Comparison of ENCODE assay signal across 8 mouse cellular contexts in the genomic region with DNA sequence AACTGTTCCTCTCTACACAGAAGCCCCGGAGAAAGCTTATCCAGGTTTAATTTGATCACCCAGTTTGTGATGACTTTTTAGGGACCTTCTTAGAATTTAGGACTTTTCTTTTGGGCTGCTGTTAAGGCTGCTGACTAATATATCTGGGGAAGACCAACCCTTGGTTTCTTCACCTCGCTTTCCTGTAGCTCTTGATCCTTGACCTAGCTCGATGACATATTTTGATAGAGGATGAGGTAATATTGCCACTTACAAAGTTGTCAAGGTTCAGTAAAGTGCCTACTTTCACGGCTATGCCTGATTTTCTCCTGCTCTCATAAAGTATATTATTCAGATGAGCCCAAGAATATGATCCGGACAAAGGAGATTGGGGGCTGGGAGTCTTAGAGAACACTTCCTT. TPM values are rescaled to one million over a fixed set of nuclear protein-coding genes. Genes with fewer than 3 reads are reported as not detected.
DNase-seq lines count a peak whose midpoint lies in the region; ATAC-seq and TF ChIP-seq lines count a peak whose summit lies in the region.

No protein-coding gene starts in this region.

- 13% methylated on average over 5 of the region's 5 CpGs for WGBS in heart, embryonic 11.5 days (ENCODE audit: insufficient replicate concordance)

- DNase-seq in heart, adult 9 months (ENCODE audit: low spot score in 2 of 2): no peak
- DNase-seq in ES-E14 (ENCODE audit: low read depth, low spot score): no peak
- no peak for DNase-seq in cerebellum, postnatal 10 days
- DNase-seq in thymus, postnatal 14 days: no peak
- no peak for DNase-seq in cerebellum, adult 18-20 months

- H3K9ac ChIP-seq in heart, embryonic 11.5 days (ENCODE audit: low read depth, low read length): peak overlapping the region; percentile 94
- H3K9ac ChIP-seq in ES-E14 (ENCODE audit: insufficient read depth, low read depth, low read length, poor library complexity, severe bottlenecking): peak overlapping the region; percentile 99

- peak overlapping the region; percentile 81 for H3K4me2 ChIP-seq in heart, embryonic 11.5 days

- no peaks in the 10 kb centered on the region for H3K36me3 ChIP-seq in heart, embryonic 11.5 days (ENCODE audit: control insufficient read depth, insufficient read depth, low read length)
- H3K36me3 ChIP-seq in ES-E14 (ENCODE audit: control insufficient read depth, insufficient read depth, low read length, poor library complexity, severe bottlenecking): no peaks in the 10 kb centered on the region

- peak overlapping the region; percentile 96 for H3K4me3 ChIP-seq in heart, embryonic 11.5 days (ENCODE audit: low read depth, low read length)
- H3K4me3 ChIP-seq in ES-E14 (ENCODE audit: insufficient read depth in 1 of 2, low read depth in 1 of 2, low read length in 2 of 2, poor library complexity in 1 of 2, severe bottlenecking in 1 of 2): peak overlapping the region; percentile 92 to 97

- ATAC-seq in heart, embryonic 11.5 days (replicated peaks; ENCODE audit: insufficient number of reproducible peaks, low FRiP score, low TSS enrichment): no peak
- peak; percentile 27; the same call in 1 of the 2 replicates for ATAC-seq in granulocyte monocyte progenitor cell, adult 5-6 weeks (replicated peaks; ENCODE audit: poor library complexity, severe bottlenecking)
- ATAC-seq in megakaryocyte progenitor cell, adult 5-6 weeks (replicated peaks; ENCODE audit: poor library complexity): peak; percentile 7; the same call in 1 of the 2 replicates

- H3K27ac ChIP-seq in heart, embryonic 11.5 days (ENCODE audit: low read depth, low read length): 0 out of 2 replicates have a peak overlapping the region, but pooled peaks have one; percentile 50
- no peak overlapping the region for H3K27ac ChIP-seq in ES-E14 (ENCODE audit: insufficient read depth, low read depth, low read length, poor library complexity, severe bottlenecking)

- no peaks in the 10 kb centered on the region for H3K27me3 ChIP-seq in heart, embryonic 11.5 days (ENCODE audit: control insufficient read depth, insufficient read depth, low read length)

- peaks cover 7% of the 10 kb centered on the region; the same call in 1 of the 2 replicates for H3K4me1 ChIP-seq in heart, embryonic 11.5 days (ENCODE audit: control insufficient read depth, insufficient read depth, low read length)
- H3K4me1 ChIP-seq in ES-E14 (ENCODE audit: control insufficient read depth in 2 of 2, insufficient read depth in 2 of 2, low read length in 2 of 2, poor library complexity in 1 of 2): peaks cover 0 to 5% of the 10 kb centered on the region in 2 experiments; a peak in 1 of 4 replicates

- no peaks in the 10 kb centered on the region for H3K9me3 ChIP-seq in heart, embryonic 11.5 days (replicated peaks; ENCODE audit: control insufficient read depth, low read length)
- no peaks in the 10 kb centered on the region for H3K9me3 ChIP-seq in ES-E14 (ENCODE audit: control insufficient read depth, insufficient read depth, low read depth, low read length)

- in situ Hi-C loops in ES-E14 (cut with MboI; ENCODE audit: low sequenced_read_pairs in 2 of 2, unreplicated experiment in 2 of 2): no loop called here

TF ChIP-seq in ES-E14, 5 proteins besides CTCF, POLR2A, EP300 and RAD21:
- no peak for TF ChIP-seq CHD2 (IDR thresholded peaks at IDR 0.05; ENCODE audit: low read depth, low read length)
- no peak for TF ChIP-seq ZC3H11A (IDR thresholded peaks at IDR 0.05; ENCODE audit: borderline replicate concordance, low read depth, low read length)
- no peak for TF ChIP-seq HCFC1 (IDR thresholded peaks at IDR 0.05; ENCODE audit: borderline replicate concordance, insufficient read depth, low read length)
- TF ChIP-seq ZNF384 (IDR thresholded peaks at IDR 0.05; ENCODE audit: low read depth, low read length): no peak

RNA-seq across cellular contexts. Expression of a gene that starts 0.6 kb away (rescaled TPM):
- 146 and 151 TPM in 2 replicates for polyA plus RNA-seq in heart, embryonic 11.5 days (2014; fragmentation: Nextera tagmentation; extraction: Ambion mirVana)
- total RNA-seq in ES-E14 (2012; rRNA removed): 29.1 and 44.4 TPM in 2 replicates
- 71.1 and 89.5 TPM in 2 replicates for total RNA-seq in granulocyte monocyte progenitor cell, adult 5-6 weeks (2014; fragmentation: Nextera tagmentation)
- 83.2 and 100 TPM in 2 replicates for total RNA-seq in granulocyte monocyte progenitor cell, adult 5-6 weeks (2017)
- total RNA-seq in megakaryocyte progenitor cell, adult 5-6 weeks (2015): 108 and 136 TPM in 2 replicates
- 71.6 and 83.0 TPM in 2 replicates for total RNA-seq in megakaryocyte progenitor cell, adult 5-6 weeks (2017)

RNA-seq across cellular contexts. Expression of a gene that starts 13.1 kb away (rescaled TPM):
- polyA plus RNA-seq in heart, embryonic 11.5 days (2014; fragmentation: Nextera tagmentation; extraction: Ambion mirVana): 69.8 and 76.7 TPM in 2 replicates
- 10.0 and 12.0 TPM in 2 replicates for total RNA-seq in ES-E14 (2012; rRNA removed)
- total RNA-seq in granulocyte monocyte progenitor cell, adult 5-6 weeks (2014; fragmentation: Nextera tagmentation): 5.0 and 8.1 TPM in 2 replicates
- 7.5 and 9.7 TPM in 2 replicates for total RNA-seq in granulocyte monocyte progenitor cell, adult 5-6 weeks (2017)
- 4.7 and 4.8 TPM in 2 replicates for total RNA-seq in megakaryocyte progenitor cell, adult 5-6 weeks (2015)
- total RNA-seq in megakaryocyte progenitor cell, adult 5-6 weeks (2017): 6.7 and 7.8 TPM in 2 replicates
